Mouse (Mus musculus) ES-E14 (cell line): ENCODE measurements around the gene BC048403.

Experiments
- HCFC1 ChIP-seq: IDR thresholded peaks from 2 replicates; pipeline ENCODE4 v1.6.1; 2012; ENCODE audit warnings: low read length, inconsistent platforms, borderline replicate concordance; ENCODE audit not compliant: insufficient read depth
- ZC3H11A ChIP-seq: IDR thresholded peaks from 2 replicates; pipeline ENCODE4 v1.6.1; 2012; ENCODE audit warnings: low read depth, mild to moderate bottlenecking, inconsistent platforms, low read length, borderline replicate concordance

DNA sequence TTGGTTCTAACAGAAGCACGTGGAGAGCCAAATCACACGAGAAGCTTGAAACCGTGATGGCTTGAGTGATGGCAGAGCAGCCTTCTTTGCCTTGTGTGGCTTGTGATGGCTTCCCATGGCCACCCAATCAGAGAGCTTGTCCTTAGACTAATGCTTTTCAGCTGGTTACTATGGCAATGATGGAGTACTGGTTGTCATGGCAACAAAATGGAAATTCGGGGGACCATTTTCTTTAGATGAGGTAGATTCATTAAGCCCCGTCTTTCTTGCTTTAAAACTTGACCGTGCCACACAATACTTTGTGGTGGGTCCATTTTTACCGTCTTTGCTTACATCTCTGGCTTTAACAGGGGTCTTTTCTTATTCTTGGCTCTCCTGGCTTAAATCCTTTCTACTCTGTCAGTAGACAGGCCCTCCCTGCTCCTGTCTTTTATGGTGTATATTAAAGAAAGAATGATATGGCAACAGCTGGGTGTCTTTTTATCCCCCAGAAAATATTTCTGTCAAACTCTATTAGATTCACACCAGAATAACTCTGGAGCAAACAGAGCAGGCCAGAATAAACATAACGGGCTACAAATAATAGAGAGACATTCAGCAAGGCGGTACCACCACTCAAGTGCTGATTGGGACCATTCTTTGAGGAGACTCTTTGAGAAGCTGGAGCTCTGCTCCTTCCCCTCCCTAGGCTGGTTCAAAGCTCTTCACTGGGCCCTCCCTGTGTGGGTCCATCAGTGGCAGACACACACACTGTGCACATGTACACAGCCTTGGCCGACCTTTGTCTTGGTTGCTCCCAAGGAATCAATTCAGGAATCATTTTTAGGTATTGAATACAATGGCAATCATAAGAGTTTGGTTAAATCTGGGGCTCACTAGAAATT lies 25.7 kb downstream of the BC048403 start:
- TF ChIP-seq HCFC1: no peak
- no peak for TF ChIP-seq ZC3H11A
